Mouse (Mus musculus): ENCODE data around the gene Gca.

GRCm38 (mm10) chr2:62685934-62686333 lies 21.8 kb downstream of the Gca start:
- TF ChIP-seq CTCF (IDR thresholded peaks at IDR 0.05; ENCODE audit: borderline replicate concordance, control insufficient read depth, extremely low read depth, insufficient read depth, low read length, poor library complexity) = no peak
- no peak for TF ChIP-seq POLR2A (IDR thresholded peaks at IDR 0.05; ENCODE audit: control insufficient read depth, extremely low read depth, insufficient read depth, low read length, poor library complexity)
